Mouse (Mus musculus): Measurements from ENCODE around the gene Tpk1. TPM values are rescaled to one million over a fixed set of nuclear protein-coding genes. Genes with fewer than 3 reads are reported as not detected.
A peak's percentile ranks its signal among the peaks of the same experiment; 100 is the strongest.

The Tpk1 gene
- total RNA-seq, 4 experiments from 2014 or later = 2.2 to 5.8 (median 4.1) TPM

GRCm38 (mm10) chr6:43449498-43449897 lies 216.6 kb downstream of the Tpk1 start:
- no peak for DNase-seq (ENCODE audit: low spot score in 2 of 2)

- DNase-seq (ENCODE audit: low spot score in 2 of 2) = no peak
Observed at GRCm38 (mm10) chr6:43445856-43446255, 220.2 kb downstream of the Tpk1 start.

GRCm38 (mm10) chr6:43442191-43442590 lies 223.9 kb downstream of the Tpk1 start:
- no peak for DNase-seq (ENCODE audit: low spot score in 2 of 2)

- DNase-seq (ENCODE audit: low spot score in 2 of 2) = no peak
Observed at GRCm38 (mm10) chr6:43435987-43436541, 230.0 kb downstream of the Tpk1 start.

- DNase-seq (ENCODE audit: low spot score in 2 of 2) = no peak
Observed at GRCm38 (mm10) chr6:43434365-43434764, 231.7 kb downstream of the Tpk1 start.

- no peak for DNase-seq (ENCODE audit: low spot score in 2 of 2)
Observed at GRCm38 (mm10) chr6:43424978-43425377, 241.1 kb downstream of the Tpk1 start.

- no peak for DNase-seq (ENCODE audit: low spot score in 2 of 2)
Observed at GRCm38 (mm10) chr6:43420358-43420979, 245.6 kb downstream of the Tpk1 start.

- no peak for DNase-seq (ENCODE audit: low spot score in 2 of 2)
Observed at GRCm38 (mm10) chr6:43408949-43409348, 257.1 kb downstream of the Tpk1 start.

GRCm38 (mm10) chr6:43403076-43403475 lies 263.0 kb downstream of the Tpk1 start:
- no peak for DNase-seq (ENCODE audit: low spot score in 2 of 2)

- DNase-seq (ENCODE audit: low spot score in 2 of 2) = no peak
Observed at GRCm38 (mm10) chr6:43402219-43402997, 263.7 kb downstream of the Tpk1 start.

GRCm38 (mm10) chr6:43396426-43396825 lies 269.7 kb downstream of the Tpk1 start:
- no peak for DNase-seq (ENCODE audit: low spot score in 2 of 2)

GRCm38 (mm10) chr6:43395538-43395937 lies 270.5 kb downstream of the Tpk1 start:
- DNase-seq (ENCODE audit: low spot score in 2 of 2) = peak in 1 of 2 experiments; percentile 27

- no peak for DNase-seq (ENCODE audit: low spot score in 2 of 2)
Observed at GRCm38 (mm10) chr6:43391358-43391757, 274.7 kb downstream of the Tpk1 start.

- no peak for DNase-seq (ENCODE audit: low spot score in 2 of 2)
Observed at GRCm38 (mm10) chr6:43387273-43387672, 278.8 kb downstream of the Tpk1 start.

- no peak for DNase-seq (ENCODE audit: low spot score in 2 of 2)
Observed at GRCm38 (mm10) chr6:43384841-43385240, 281.2 kb downstream of the Tpk1 start.

- no peak for DNase-seq (ENCODE audit: low spot score in 2 of 2)
Observed at GRCm38 (mm10) chr6:43384304-43384703, 281.8 kb downstream of the Tpk1 start.

- DNase-seq (ENCODE audit: low spot score in 2 of 2) = no peak
Observed at GRCm38 (mm10) chr6:43382750-43383149, 283.3 kb downstream of the Tpk1 start.

- no peak for DNase-seq (ENCODE audit: low spot score in 2 of 2)
Observed at GRCm38 (mm10) chr6:43382284-43382683, 283.8 kb downstream of the Tpk1 start.

- DNase-seq (ENCODE audit: low spot score in 2 of 2) = no peak
Observed at GRCm38 (mm10) chr6:43373206-43373605, 292.9 kb downstream of the Tpk1 start.

- no peak for DNase-seq (ENCODE audit: low spot score in 2 of 2)
Observed at GRCm38 (mm10) chr6:43367434-43367945, 298.6 kb downstream of the Tpk1 start.

- no peak for DNase-seq (ENCODE audit: low spot score in 2 of 2)
Observed at GRCm38 (mm10) chr6:43366952-43367351, 299.1 kb downstream of the Tpk1 start.

- no peak for DNase-seq (ENCODE audit: low spot score in 2 of 2)
Observed at GRCm38 (mm10) chr6:43363917-43364316, 302.2 kb downstream of the Tpk1 start.

Measured in left cerebral cortex, adult 8-10 months (tissue).